Mouse (Mus musculus) layer of hippocampus, adult 9-11 months (tissue): ENCODE data around the gene Ebp.

Source experiments
- DNase-seq: peaks from one replicate; pipeline ENCODE4 v3.0.0; 2022

Ebp gene

GRCm38 (mm10) chrX:8182871-8183540 lies 10.3 kb downstream of the Ebp start:
- no peak for DNase-seq

- DNase-seq = no peak
These were observed 13.7 kb downstream of the Ebp start for GRCm38 (mm10) chrX:8179646-8180045.

GRCm38 (mm10) chrX:8178871-8179270 lies 14.4 kb downstream of the Ebp start:
- no peak for DNase-seq

GRCm38 (mm10) chrX:8175504-8176385 lies 17.6 kb downstream of the Ebp start, which contains the start of gene Tbc1d25:
Gene Tbc1d25 (minus strand): TSS chrX:8176181.
- peak; percentile 87 for DNase-seq

DNA sequence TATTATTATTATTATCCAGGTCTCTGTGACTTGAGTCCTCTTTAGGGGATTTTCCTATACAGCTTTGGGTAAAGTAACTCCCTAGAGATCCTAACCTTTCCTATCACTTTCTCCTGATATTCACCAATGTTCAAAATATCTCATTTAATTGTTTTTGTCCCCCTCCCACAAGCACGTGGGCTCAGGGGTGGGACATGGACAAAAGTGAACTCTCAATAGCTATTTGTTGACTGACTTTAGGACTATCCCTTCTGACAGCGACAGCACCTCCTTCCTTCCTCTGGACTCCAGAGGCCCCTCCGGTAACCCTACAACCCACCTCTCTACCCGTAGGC lies 18.2 kb downstream of the Ebp start:
- no peak for DNase-seq

- no peak for DNase-seq
These were observed 25.3 kb downstream of the Ebp start for GRCm38 (mm10) chrX:8167716-8168647.

- DNase-seq = no peak
These were observed 28.8 kb downstream of the Ebp start for GRCm38 (mm10) chrX:8164471-8164870.

DNA sequence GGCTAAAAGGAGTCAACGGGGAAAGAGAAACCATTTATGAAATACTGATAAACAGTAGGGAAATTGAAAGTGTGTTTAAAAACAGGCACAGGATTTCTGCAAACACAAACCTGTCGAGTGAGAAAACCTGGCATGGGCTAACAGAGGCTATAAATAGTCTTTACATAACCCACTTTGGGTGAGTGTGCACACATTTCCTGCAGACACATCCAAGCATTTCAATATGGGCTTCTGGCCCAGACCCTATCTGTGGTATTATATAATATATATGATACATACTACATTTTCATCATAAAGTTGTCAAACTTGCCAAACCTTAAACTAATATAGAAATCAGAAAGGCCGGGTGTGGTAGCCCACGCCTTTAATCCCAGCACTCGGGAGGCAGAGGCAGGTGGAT lies 30.2 kb downstream of the Ebp start:
- DNase-seq = no peak

GRCm38 (mm10) chrX:8145153-8145991 lies 47.9 kb downstream of the Ebp start, which contains the start of gene Rbm3:
Gene Rbm3 (minus strand): TSS chrX:8145880.
- peak; percentile 92 for DNase-seq

GRCm38 (mm10) chrX:8143750-8144149 lies 49.6 kb downstream of the Ebp start:
- no peak for DNase-seq

GRCm38 (mm10) chrX:8142948-8143347 lies 50.4 kb downstream of the Ebp start:
- no peak for DNase-seq

DNA sequence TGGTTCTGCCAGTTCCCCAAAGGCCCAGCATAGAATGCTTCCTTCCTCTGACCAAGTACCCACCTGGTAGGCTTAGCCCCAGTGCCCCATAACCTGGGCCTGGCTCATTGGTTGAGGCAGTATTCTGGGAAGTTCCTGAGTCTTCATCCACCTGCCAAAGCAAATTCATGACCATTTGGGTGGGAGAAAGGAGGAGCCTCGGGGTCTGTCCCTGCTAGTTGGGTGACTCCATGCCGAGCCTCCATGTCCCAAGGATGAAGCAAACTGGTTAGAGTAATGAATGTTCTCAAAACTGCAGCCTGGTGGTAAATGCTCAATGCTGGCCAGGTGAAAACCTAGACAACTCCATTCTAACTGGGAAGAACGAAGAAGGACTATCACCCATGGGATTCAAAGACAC lies 52.3 kb downstream of the Ebp start:
- no peak for DNase-seq

DNA sequence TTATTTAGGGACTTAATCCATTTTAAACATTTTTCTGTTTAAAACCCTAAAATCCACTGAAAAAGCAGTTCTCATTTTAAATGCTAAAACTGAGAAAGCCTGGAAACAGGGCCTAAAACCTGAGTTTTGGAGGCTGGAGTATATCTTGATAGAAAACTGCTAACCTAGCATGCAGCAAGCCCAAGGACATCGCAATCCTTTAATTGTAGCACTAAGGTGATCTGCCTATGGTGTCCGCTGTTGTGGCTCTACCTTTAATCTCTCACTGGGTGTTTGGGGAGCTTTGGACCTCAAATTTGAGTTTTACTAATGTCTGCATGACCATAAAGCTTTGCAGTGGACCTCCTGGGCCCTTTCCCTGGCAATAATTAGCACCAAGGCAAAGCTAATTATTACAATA lies 52.9 kb downstream of the Ebp start:
- no peak for DNase-seq

DNA sequence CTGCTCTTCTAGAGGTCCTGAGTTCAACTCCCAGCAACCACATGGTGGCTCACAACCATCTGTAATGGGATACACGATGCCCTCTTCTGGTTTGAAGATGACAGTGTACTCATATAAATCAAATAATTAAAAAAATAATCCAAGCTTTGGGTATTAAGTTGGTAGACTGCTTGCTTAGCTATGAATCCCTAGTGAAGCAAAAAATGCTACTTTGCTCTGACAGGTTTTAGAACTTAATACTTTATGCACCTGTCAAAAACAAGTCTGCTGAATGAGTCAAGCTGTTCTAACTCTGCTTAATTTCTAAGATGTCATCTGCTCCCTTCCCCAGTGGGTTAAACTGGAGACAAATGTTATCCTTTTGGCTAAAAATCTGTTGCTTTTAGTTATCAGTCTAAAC lies 53.8 kb downstream of the Ebp start:
- no peak for DNase-seq

GRCm38 (mm10) chrX:8135886-8136285 lies 57.4 kb downstream of the Ebp start:
- no peak for DNase-seq
